Mouse (Mus musculus) midbrain, embryonic 12.5 days (tissue): ENCODE data around the gene Sfxn2. TPM values are rescaled to one million over a fixed set of nuclear protein-coding genes. Genes with fewer than 3 reads are reported as not detected.
A peak's percentile ranks its signal among the peaks of the same experiment; 100 is the strongest.

Experiments
- ATAC-seq: fragments of 200-750 bp; cut with Nextera tagmentation; 2 replicates; pipeline ENCODE4 v1.8.0; 2017; ENCODE audit warnings: low read depth, moderate TSS enrichment, moderate library complexity; ENCODE audit not compliant: low FRiP score
- H3K27ac ChIP-seq: fragments of 300-500 bp; sonication (generic); replicated peaks from 2 replicates; pipeline ENCODE4 v1.5.1; 2016; ENCODE audit warnings: mild to moderate bottlenecking
- H3K27me3 ChIP-seq: fragments of 300-500 bp; sonication (generic); 2 replicates; pipeline ENCODE4 v1.6.1; 2016; ENCODE audit warnings: mild to moderate bottlenecking
- H3K36me3 ChIP-seq: fragments of 300-500 bp; sonication (generic); 2 replicates; pipeline ENCODE4 v1.6.1; 2016
- H3K4me1 ChIP-seq: fragments of 300-500 bp; sonication (generic); 2 replicates; pipeline ENCODE4 v1.6.1; 2016
- H3K4me2 ChIP-seq: fragments of 300-500 bp; sonication (generic); replicated peaks from 2 replicates; pipeline ENCODE4 v1.6.1; 2016; ENCODE audit warnings: mild to moderate bottlenecking, moderate library complexity
- H3K4me3 ChIP-seq: fragments of 300-500 bp; sonication (generic); 2 replicates; pipeline ENCODE4 v1.5.1; 2016; ENCODE audit warnings: mild to moderate bottlenecking
- H3K9ac ChIP-seq: fragments of 300-500 bp; sonication (generic); replicated peaks from 2 replicates; pipeline ENCODE4 v1.6.1; 2016; ENCODE audit warnings: mild to moderate bottlenecking, moderate library complexity
- H3K9me3 ChIP-seq: fragments of 300-500 bp; sonication (generic); 2 replicates; pipeline ENCODE4 v1.6.1; 2016; ENCODE audit warnings: mild to moderate bottlenecking
- WGBS: fragments of 180-500 bp; shearing (Covaris S2); methylation state at CpG from one replicate; pipeline ENCODE4 v1.1.7; 2016; 5-methylcytosine and 5-hydroxymethylcytosine counted together
- polyA plus RNA-seq: library from polyadenylated mRNA; unstranded; fragments of >200 nt; fragmentation: Nextera tagmentation; extraction: Ambion mirVana; gene quantifications from 2 replicates; pipeline ENCODE4 v1.2.1, GENCODE M21; 2016

Gene Sfxn2
- polyA plus RNA-seq, 1 experiment from 2014 or later: 14.2 TPM

- H3K9me3 ChIP-seq: no peaks in the 10 kb centered on the region
- H3K27me3 ChIP-seq: no peaks in the 10 kb centered on the region
- 93% methylated on average over 12 of the region's 12 CpGs for WGBS
- H3K4me1 ChIP-seq: peaks cover 53% of the 10 kb centered on the region
- peaks cover 9% of the 10 kb centered on the region for H3K36me3 ChIP-seq
- no peak overlapping the region for H3K4me3 ChIP-seq
- no peak for ATAC-seq
- no peak overlapping the region for H3K9ac ChIP-seq
- H3K4me2 ChIP-seq: no peak overlapping the region
- no peak overlapping the region for H3K27ac ChIP-seq
Observed at GRCm38 (mm10) chr19:46625015-46625414, 51.9 kb downstream of the Sfxn2 start.

GRCm38 (mm10) chr19:46625519-46625918 lies 52.4 kb downstream of the Sfxn2 start:
- no peaks in the 10 kb centered on the region for H3K9me3 ChIP-seq
- peaks cover 9% of the 10 kb centered on the region for H3K36me3 ChIP-seq
- H3K4me3 ChIP-seq: no peak overlapping the region
- no peak overlapping the region for H3K9ac ChIP-seq
- WGBS: 69% methylated on average over 10 of the region's 10 CpGs
- H3K4me1 ChIP-seq: peaks cover 49% of the 10 kb centered on the region
- no peak for ATAC-seq
- no peak overlapping the region for H3K4me2 ChIP-seq
- no peaks in the 10 kb centered on the region for H3K27me3 ChIP-seq
- H3K27ac ChIP-seq: no peak overlapping the region

- no peak overlapping the region for H3K4me2 ChIP-seq
- H3K36me3 ChIP-seq: peaks cover 9% of the 10 kb centered on the region
- no peaks in the 10 kb centered on the region for H3K27me3 ChIP-seq
- peaks cover 20% of the 10 kb centered on the region for H3K4me1 ChIP-seq
- H3K4me3 ChIP-seq: no peak overlapping the region
- WGBS: 85% methylated on average over 10 of the region's 10 CpGs
- no peaks in the 10 kb centered on the region for H3K9me3 ChIP-seq
- no peak overlapping the region for H3K9ac ChIP-seq
- H3K27ac ChIP-seq: no peak overlapping the region
- no peak for ATAC-seq
Observed at GRCm38 (mm10) chr19:46628403-46628802, 55.2 kb downstream of the Sfxn2 start.

GRCm38 (mm10) chr19:46629807-46630206 lies 56.6 kb downstream of the Sfxn2 start:
- H3K36me3 ChIP-seq: peaks cover 9% of the 10 kb centered on the region
- WGBS: 74% methylated on average over 9 of the region's 9 CpGs
- peaks cover 8% of the 10 kb centered on the region; the same call in 1 of the 2 replicates for H3K4me1 ChIP-seq
- no peaks in the 10 kb centered on the region for H3K9me3 ChIP-seq
- no peak overlapping the region for H3K4me2 ChIP-seq
- H3K27me3 ChIP-seq: no peaks in the 10 kb centered on the region
- no peak for ATAC-seq
- H3K27ac ChIP-seq: no peak overlapping the region
- H3K9ac ChIP-seq: no peak overlapping the region
- no peak overlapping the region for H3K4me3 ChIP-seq

GRCm38 (mm10) chr19:46631637-46632036 lies 58.5 kb downstream of the Sfxn2 start:
- Histone ChIP-seq H3K36me3 (no peaks in the 10 kb centered on the region), H3K4me3 (no peak overlapping the region), H3K4me2 (no peak overlapping the region), H3K9ac (no peak overlapping the region), H3K4me1 (peaks cover 14% of the 10 kb centered on the region), H3K27ac (no peak overlapping the region), H3K9me3 (no peaks in the 10 kb centered on the region), H3K27me3 (no peaks in the 10 kb centered on the region)
- no peak for ATAC-seq
- WGBS: 65% methylated on average over 9 of the region's 9 CpGs

- Histone ChIP-seq H3K9ac (no peak overlapping the region), H3K4me1 (peaks cover 8% of the 10 kb centered on the region; the same call in 1 of the 2 replicates), H3K36me3 (peaks cover 15% of the 10 kb centered on the region; the same call in 1 of the 2 replicates), H3K27me3 (no peaks in the 10 kb centered on the region), H3K4me2 (no peak overlapping the region), H3K4me3 (no peak overlapping the region), H3K27ac (no peak overlapping the region; the same call in 1 of the 2 replicates), H3K9me3 (no peaks in the 10 kb centered on the region)
- no peak for ATAC-seq
- 65% methylated on average over 9 of the region's 9 CpGs for WGBS
Observed at GRCm38 (mm10) chr19:46635766-46636165, 62.6 kb downstream of the Sfxn2 start.

GRCm38 (mm10) chr19:46637598-46637997 lies 64.4 kb downstream of the Sfxn2 start:
- ATAC-seq: no peak
- peaks cover 26% of the 10 kb centered on the region for H3K4me1 ChIP-seq
- no peaks in the 10 kb centered on the region for H3K27me3 ChIP-seq
- peaks cover 16% of the 10 kb centered on the region; the same call in 1 of the 2 replicates for H3K36me3 ChIP-seq
- H3K27ac ChIP-seq: no peak overlapping the region
- WGBS: 93% methylated on average over 6 of the region's 6 CpGs
- no peak overlapping the region for H3K4me3 ChIP-seq
- H3K4me2 ChIP-seq: no peak overlapping the region
- H3K9ac ChIP-seq: no peak overlapping the region
- H3K9me3 ChIP-seq: no peaks in the 10 kb centered on the region

- no peak overlapping the region for H3K9ac ChIP-seq
- no peak overlapping the region for H3K4me3 ChIP-seq
- peaks cover 16% of the 10 kb centered on the region; the same call in 1 of the 2 replicates for H3K36me3 ChIP-seq
- peaks cover 28% of the 10 kb centered on the region for H3K4me1 ChIP-seq
- no peak overlapping the region for H3K27ac ChIP-seq
- no peaks in the 10 kb centered on the region for H3K27me3 ChIP-seq
- H3K4me2 ChIP-seq: no peak overlapping the region
- no peaks in the 10 kb centered on the region for H3K9me3 ChIP-seq
- ATAC-seq: no peak
Observed at GRCm38 (mm10) chr19:46639053-46639452, 65.9 kb downstream of the Sfxn2 start.

- Histone ChIP-seq H3K9me3 (no peaks in the 10 kb centered on the region), H3K4me1 (peaks cover 32% of the 10 kb centered on the region), H3K27me3 (no peaks in the 10 kb centered on the region), H3K4me2 (no peak overlapping the region), H3K36me3 (peaks cover 16% of the 10 kb centered on the region; the same call in 1 of the 2 replicates), H3K9ac (no peak overlapping the region), H3K4me3 (no peak overlapping the region), H3K27ac (no peak overlapping the region)
- ATAC-seq: no peak
- WGBS: 93% methylated on average over 14 of the region's 14 CpGs
Observed at GRCm38 (mm10) chr19:46639496-46639895, 66.3 kb downstream of the Sfxn2 start.

- Histone ChIP-seq H3K4me3 (no peak overlapping the region), H3K27ac (no peak overlapping the region), H3K4me1 (peaks cover 44% of the 10 kb centered on the region), H3K9me3 (no peaks in the 10 kb centered on the region), H3K4me2 (no peak overlapping the region), H3K27me3 (no peaks in the 10 kb centered on the region), H3K36me3 (peaks cover 16% of the 10 kb centered on the region; the same call in 1 of the 2 replicates), H3K9ac (no peak overlapping the region)
- WGBS: 95% methylated on average over 8 of the region's 8 CpGs
- no peak for ATAC-seq
Observed at GRCm38 (mm10) chr19:46640780-46641179, 67.6 kb downstream of the Sfxn2 start.

- peaks cover 16% of the 10 kb centered on the region; the same call in 1 of the 2 replicates for H3K36me3 ChIP-seq
- peaks cover 40% of the 10 kb centered on the region for H3K4me1 ChIP-seq
- no peak for ATAC-seq
- no peak overlapping the region for H3K4me3 ChIP-seq
- H3K9ac ChIP-seq: peak overlapping the region; percentile 39; the same call in 1 of the 2 replicates
- no peaks in the 10 kb centered on the region for H3K9me3 ChIP-seq
- no peaks in the 10 kb centered on the region for H3K27me3 ChIP-seq
- no peak overlapping the region for H3K4me2 ChIP-seq
- 72% methylated on average over 19 of the region's 19 CpGs for WGBS
- H3K27ac ChIP-seq: peak overlapping the region; percentile 64
Observed at GRCm38 (mm10) chr19:46641420-46642085, 68.4 kb downstream of the Sfxn2 start.

- no peak for ATAC-seq
- Histone ChIP-seq H3K4me1 (peaks cover 38% of the 10 kb centered on the region), H3K36me3 (peaks cover 15% of the 10 kb centered on the region; the same call in 1 of the 2 replicates), H3K27me3 (no peaks in the 10 kb centered on the region), H3K4me2 (no peak overlapping the region), H3K4me3 (no peak overlapping the region), H3K9me3 (no peaks in the 10 kb centered on the region), H3K9ac (no peak overlapping the region), H3K27ac (peak overlapping the region; percentile 64)
- WGBS: 74% methylated on average over 22 of the region's 22 CpGs
Observed at GRCm38 (mm10) chr19:46642136-46642753, 69.1 kb downstream of the Sfxn2 start.
